12 mouse cellular contexts compared by ENCODE assay signal in the genomic region with DNA sequence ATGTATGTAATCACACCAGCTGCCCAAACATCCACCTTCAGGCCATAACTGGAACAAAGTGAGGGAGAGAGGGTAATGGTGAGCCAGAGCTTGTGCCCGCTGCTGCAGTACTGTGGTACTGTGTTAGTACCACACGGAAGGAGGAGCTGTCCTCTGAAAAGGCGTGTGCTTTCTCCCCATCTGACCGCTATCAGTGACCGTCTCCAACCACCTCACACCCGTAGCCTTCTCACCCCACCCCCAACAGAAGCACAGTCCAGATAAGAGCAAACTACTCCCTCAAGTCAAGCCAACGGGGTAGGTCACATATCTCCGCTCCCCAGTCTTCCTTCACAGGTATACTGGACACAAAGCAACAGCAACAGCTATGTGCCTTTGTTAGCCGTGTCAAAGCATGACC.
DNase-seq lines count a peak whose midpoint lies in the region; ATAC-seq lines count a peak whose summit lies in the region.
"Had no signal": no experiment of that assay in that cellular context is flagged by ENCODE, and none has a peak within 500 bp of the region (broad histone marks: within the 10 kb centered on the region; RNA-seq: fewer than 3 reads in every experiment).

No protein-coding gene starts in this region.

- no peak overlapping the region for H3K9ac ChIP-seq in kidney, embryonic 16.5 days (replicated peaks; ENCODE audit: low read length)
- no peak overlapping the region for H3K9ac ChIP-seq in embryonic facial prominence, embryonic 15.5 days
- H3K9ac ChIP-seq in liver, embryonic 13.5 days, result peak overlapping the region; percentile 80
- H3K9ac ChIP-seq in stomach, embryonic 16.5 days (ENCODE audit: low read length), result no peak overlapping the region

- no peak overlapping the region for H3K27ac ChIP-seq in kidney, embryonic 16.5 days (ENCODE audit: low read length)
- H3K27ac ChIP-seq in embryonic facial prominence, embryonic 15.5 days (replicated peaks), result peak overlapping the region; percentile 29; the same call in 1 of the 2 replicates
- H3K27ac ChIP-seq in liver, embryonic 13.5 days, result peak overlapping the region; percentile 93
- no peak overlapping the region for H3K27ac ChIP-seq in stomach, embryonic 16.5 days (ENCODE audit: low read length)
- H3K27ac ChIP-seq: heart, adult 2 months; hindbrain, postnatal 0 days had no signal

- no peak overlapping the region for H3K4me2 ChIP-seq in kidney, embryonic 16.5 days (replicated peaks; ENCODE audit: low read depth, low read length)
- H3K4me2 ChIP-seq in embryonic facial prominence, embryonic 15.5 days (replicated peaks), result no peak overlapping the region
- peak overlapping the region; percentile 75 for H3K4me2 ChIP-seq in liver, embryonic 13.5 days
- H3K4me2 ChIP-seq in stomach, embryonic 16.5 days (ENCODE audit: low read depth, low read length), result no peak overlapping the region

- H3K4me3 ChIP-seq in kidney, embryonic 16.5 days (ENCODE audit: low read length), result no peak overlapping the region
- H3K4me3 ChIP-seq in embryonic facial prominence, embryonic 15.5 days (replicated peaks), result no peak overlapping the region
- peak overlapping the region; percentile 64 for H3K4me3 ChIP-seq in liver, embryonic 13.5 days (replicated peaks)
- H3K4me3 ChIP-seq in stomach, embryonic 16.5 days (replicated peaks; ENCODE audit: low read length), result no peak overlapping the region
- H3K4me3 ChIP-seq: heart, adult 2 months; myocyte had no signal

- DNase-seq in kidney, postnatal 36 days, result no peak
- peak; percentile 89 for DNase-seq in liver, embryonic 13.5 days
- DNase-seq in left cerebral cortex, adult 18-20 months (ENCODE audit: low spot score in 2 of 2), result no peak
- DNase-seq in gastrocnemius, postnatal 4 days (ENCODE audit: low spot score in 2 of 2), result no peak
- DNase-seq: heart, adult 2 months; kidney, postnatal 25 days; thymus, postnatal 4 days had no signal

- no peaks in the 10 kb centered on the region for H3K4me1 ChIP-seq in kidney, embryonic 16.5 days (ENCODE audit: insufficient read depth, low read length)
- peaks cover 24% of the 10 kb centered on the region for H3K4me1 ChIP-seq in embryonic facial prominence, embryonic 15.5 days
- H3K4me1 ChIP-seq in liver, embryonic 13.5 days (replicated peaks), result peaks cover 72% of the 10 kb centered on the region
- H3K4me1 ChIP-seq in stomach, embryonic 16.5 days (ENCODE audit: control insufficient read depth, insufficient read depth, low read length), result peaks cover 4% of the 10 kb centered on the region

- WGBS in kidney, embryonic 16.5 days, result 89% methylated on average over 9 of the region's 9 CpGs
- WGBS in embryonic facial prominence, embryonic 15.5 days, result 94% methylated on average over 9 of the region's 9 CpGs
- 17% methylated on average over 9 of the region's 9 CpGs for WGBS in liver, embryonic 13.5 days (ENCODE audit: insufficient replicate concordance)
- 80% methylated on average over 9 of the region's 9 CpGs for WGBS in stomach, embryonic 16.5 days

- no peaks in the 10 kb centered on the region for H3K9me3 ChIP-seq in kidney, embryonic 16.5 days (ENCODE audit: low read length)
- H3K9me3 ChIP-seq in embryonic facial prominence, embryonic 15.5 days (replicated peaks), result no peaks in the 10 kb centered on the region
- no peaks in the 10 kb centered on the region for H3K9me3 ChIP-seq in liver, embryonic 13.5 days (replicated peaks)
- no peaks in the 10 kb centered on the region for H3K9me3 ChIP-seq in stomach, embryonic 16.5 days (replicated peaks; ENCODE audit: control insufficient read depth, low read length)

- ATAC-seq in kidney, embryonic 16.5 days (ENCODE audit: low FRiP score, low TSS enrichment), result 0 out of 2 replicates have a peak, but pooled peaks have one; percentile 51
- no peak for ATAC-seq in embryonic facial prominence, embryonic 15.5 days (ENCODE audit: insufficient number of reproducible peaks, low FRiP score, low TSS enrichment, low read depth)
- ATAC-seq in liver, embryonic 13.5 days (ENCODE audit: low read depth), result peak; percentile 98
- ATAC-seq in stomach, embryonic 16.5 days (ENCODE audit: insufficient read depth, low FRiP score), result peak; percentile 70
- ATAC-seq: hindbrain, postnatal 0 days had no signal

- no peaks in the 10 kb centered on the region; the same call in 1 of the 2 replicates for H3K27me3 ChIP-seq in kidney, embryonic 16.5 days (ENCODE audit: insufficient read depth, low read length)
- no peaks in the 10 kb centered on the region for H3K27me3 ChIP-seq in embryonic facial prominence, embryonic 15.5 days
- H3K27me3 ChIP-seq in liver, embryonic 13.5 days, result no peaks in the 10 kb centered on the region
- H3K27me3 ChIP-seq in stomach, embryonic 16.5 days (ENCODE audit: control insufficient read depth, insufficient read depth, low read length), result no peaks in the 10 kb centered on the region

- no peaks in the 10 kb centered on the region for H3K36me3 ChIP-seq in kidney, embryonic 16.5 days (ENCODE audit: insufficient read depth, low read length)
- no peaks in the 10 kb centered on the region for H3K36me3 ChIP-seq in embryonic facial prominence, embryonic 15.5 days
- H3K36me3 ChIP-seq in liver, embryonic 13.5 days, result no peaks in the 10 kb centered on the region
- no peaks in the 10 kb centered on the region for H3K36me3 ChIP-seq in stomach, embryonic 16.5 days (ENCODE audit: control insufficient read depth, insufficient read depth, low read length)

Comparison
In these comparisons a context has a peak if more than half of its experiments do, and no peak if none do; other contexts are left out.
1. H3K27ac ChIP-seq: peak in embryonic facial prominence, embryonic 15.5 days (single experiment) and liver, embryonic 13.5 days (single experiment); none in kidney, embryonic 16.5 days (single experiment) and stomach, embryonic 16.5 days (single experiment).